Mouse (Mus musculus) CH12.LX (cell line): Measurements from ENCODE around the gene Milr1. TPM values are rescaled to one million over a fixed set of nuclear protein-coding genes. Genes with fewer than 3 reads are reported as not detected.

Source experiments
- DNase-seq: peaks from one replicate; pipeline ENCODE4 v3.0.0-alpha.2; 2013; ENCODE audit errors: extremely low read depth
- H3K27ac ChIP-seq: 2 replicates; pipeline ENCODE4 v1.5.1; 2012; ENCODE audit warnings: low read depth, mild to moderate bottlenecking, control low read depth, moderate library complexity; ENCODE audit not compliant: insufficient read depth
- H3K27me3 ChIP-seq: replicated peaks from 2 replicates; pipeline ENCODE3; 2012; ENCODE audit warnings: inconsistent platforms
- H3K36me3 ChIP-seq, 2 experiments: replicated peaks in 1 of 2; 2 replicates each; pipeline versions ENCODE3 to v1.6.1; 2012; ENCODE audit warnings: inconsistent platforms in 1 of 2, low read length in 1 of 2, mild to moderate bottlenecking in 1 of 2, mixed read lengths in 1 of 2, moderate library complexity in 1 of 2; ENCODE audit not compliant: control insufficient read depth in 1 of 2, insufficient read depth in 1 of 2
- H3K4me1 ChIP-seq, 2 experiments: 2 replicates each; pipeline ENCODE4 v1.6.1; 2012; ENCODE audit warnings: inconsistent platforms in 1 of 2, moderate library complexity in 1 of 2; ENCODE audit not compliant: insufficient read depth in 2 of 2, control insufficient read depth in 1 of 2
- H3K4me2 ChIP-seq: 2 replicates; pipeline ENCODE4 v1.6.1; 2012; ENCODE audit warnings: low read depth, mild to moderate bottlenecking, control low read depth; ENCODE audit not compliant: poor library complexity, insufficient read depth, severe bottlenecking
- H3K4me3 ChIP-seq, 3 experiments: fragments of 150-350 bp in 1 of 3; sonication (generic) in 1 of 3; replicated peaks in 1 of 3; 2 replicates each; pipeline versions ENCODE3 to v1.5.1; 2011 to 2012; ENCODE audit warnings: low read depth in 2 of 3, low read length in 2 of 3, mild to moderate bottlenecking in 2 of 3, moderate library complexity in 2 of 3, control low read depth in 1 of 3, improper control_type of control experiment in 1 of 3, inconsistent platforms in 1 of 3, mixed read lengths in 1 of 3; ENCODE audit not compliant: poor library complexity in 1 of 3
- H3K79me2 ChIP-seq: replicated peaks from 2 replicates; pipeline ENCODE4 v1.6.1; 2012; ENCODE audit warnings: mild to moderate bottlenecking, moderate library complexity; ENCODE audit not compliant: control insufficient read depth, poor library complexity, insufficient read depth, severe bottlenecking; ENCODE audit errors: extremely low read depth
- H3K9ac ChIP-seq: 2 replicates; pipeline ENCODE4 v1.6.1; 2012; ENCODE audit warnings: low read depth, mild to moderate bottlenecking, control low read depth, moderate library complexity; ENCODE audit not compliant: insufficient read depth
- H3K9me3 ChIP-seq: replicated peaks from 2 replicates; pipeline ENCODE3; 2012; ENCODE audit warnings: low read length, inconsistent platforms, mixed read lengths
- BHLHE40 ChIP-seq: IDR thresholded peaks from 2 replicates; pipeline ENCODE4 v1.6.1; 2011; ENCODE audit warnings: mild to moderate bottlenecking, low read depth, low read length, improper control_type of control experiment
- CHD2 ChIP-seq: IDR thresholded peaks from 2 replicates; pipeline ENCODE4 v1.6.1; 2011; ENCODE audit warnings: low read length, improper control_type of control experiment
- E2F4 ChIP-seq: IDR thresholded peaks from 2 replicates; pipeline ENCODE4 v1.6.1; 2011; ENCODE audit warnings: low read depth, low read length, improper control_type of control experiment; ENCODE audit not compliant: insufficient replicate concordance
- ELF1 ChIP-seq: IDR thresholded peaks from 2 replicates; pipeline ENCODE4 v1.6.1; 2014; ENCODE audit warnings: low read depth, mild to moderate bottlenecking, inconsistent platforms, low read length, improper control_type of control experiment
- EP300 ChIP-seq: IDR thresholded peaks from 2 replicates; pipeline ENCODE4 v1.6.1; 2011; ENCODE audit warnings: low read length, improper control_type of control experiment
- ETS1 ChIP-seq: conservative IDR thresholded peaks from 2 replicates; pipeline ENCODE4 v1.6.1; 2012; ENCODE audit warnings: low read depth, mild to moderate bottlenecking, inconsistent platforms, low read length, improper control_type of control experiment, moderate library complexity
- GABPA ChIP-seq: IDR thresholded peaks from 2 replicates; pipeline ENCODE4 v1.6.1; 2012; ENCODE audit warnings: low read depth, low read length, improper control_type of control experiment, inconsistent platforms; ENCODE audit not compliant: insufficient replicate concordance
- IRF4 ChIP-seq: IDR thresholded peaks from 2 replicates; pipeline ENCODE4 v1.6.1; 2014; ENCODE audit warnings: low read depth, mild to moderate bottlenecking, inconsistent platforms, low read length, improper control_type of control experiment
- JUN ChIP-seq: IDR thresholded peaks from 2 replicates; pipeline ENCODE4 v1.6.1; 2011; ENCODE audit warnings: low read depth, mild to moderate bottlenecking, low read length, improper control_type of control experiment, moderate library complexity; ENCODE audit not compliant: insufficient read depth
- MAZ ChIP-seq: IDR thresholded peaks from 2 replicates; pipeline ENCODE4 v1.6.1; 2012; ENCODE audit warnings: low read depth, mild to moderate bottlenecking, inconsistent platforms, low read length, improper control_type of control experiment, moderate library complexity
- MYC ChIP-seq: IDR thresholded peaks from 2 replicates; pipeline ENCODE4 v1.6.1; 2011; ENCODE audit warnings: low read depth, mild to moderate bottlenecking, improper control_type of control experiment, low read length
- NELFE ChIP-seq: IDR thresholded peaks from 2 replicates; pipeline ENCODE4 v1.6.1; 2011; ENCODE audit warnings: low read depth, low read length, improper control_type of control experiment
- NRF1 ChIP-seq: IDR thresholded peaks from 2 replicates; pipeline ENCODE4 v1.6.1; 2014; ENCODE audit warnings: low read depth, mild to moderate bottlenecking, inconsistent platforms, low read length, improper control_type of control experiment, moderate library complexity
- PAX5 ChIP-seq: IDR thresholded peaks from 2 replicates; pipeline ENCODE4 v1.6.1; 2012; ENCODE audit warnings: low read length, inconsistent platforms, mixed read lengths
- POLR2A ChIP-seq: IDR thresholded peaks from 2 replicates; pipeline ENCODE4 v1.6.1; 2011; ENCODE audit warnings: low read depth, mild to moderate bottlenecking, improper control_type of control experiment, low read length
- POLR2AphosphoS2 ChIP-seq: IDR thresholded peaks from 2 replicates; pipeline ENCODE4 v1.6.1; 2011; ENCODE audit warnings: low read depth, low read length, improper control_type of control experiment
- RAD21 ChIP-seq: IDR thresholded peaks from 2 replicates; pipeline ENCODE4 v1.6.1; 2011; ENCODE audit warnings: low read depth, mild to moderate bottlenecking, low read length, improper control_type of control experiment, moderate library complexity
- RCOR1 ChIP-seq: conservative IDR thresholded peaks from 2 replicates; pipeline ENCODE4 v1.6.1; 2012; ENCODE audit warnings: low read depth, mild to moderate bottlenecking, inconsistent platforms, low read length, improper control_type of control experiment
- SMC3 ChIP-seq: IDR thresholded peaks from 2 replicates; pipeline ENCODE4 v1.6.1; 2011; ENCODE audit warnings: low read depth, low read length, improper control_type of control experiment
- TBP ChIP-seq: conservative IDR thresholded peaks from 2 replicates; pipeline ENCODE4 v1.6.1; 2011; ENCODE audit warnings: low read depth, low read length, improper control_type of control experiment
- TCF12 ChIP-seq: IDR thresholded peaks from 2 replicates; pipeline ENCODE4 v1.6.1; 2014; ENCODE audit warnings: low read depth, mild to moderate bottlenecking, inconsistent platforms, low read length, improper control_type of control experiment
- UBTF ChIP-seq: IDR thresholded peaks from 2 replicates; pipeline ENCODE4 v1.6.1; 2012; ENCODE audit warnings: low read depth, mild to moderate bottlenecking, inconsistent platforms, low read length, improper control_type of control experiment, moderate library complexity
- USF1 ChIP-seq: IDR thresholded peaks from 2 replicates; pipeline ENCODE4 v1.6.1; 2014; ENCODE audit warnings: low read depth, mild to moderate bottlenecking, inconsistent platforms, low read length, improper control_type of control experiment
- USF2 ChIP-seq: conservative IDR thresholded peaks from 2 replicates; pipeline ENCODE4 v1.6.1; 2011; ENCODE audit warnings: low read depth, low read length, improper control_type of control experiment
- ZMIZ1 ChIP-seq: IDR thresholded peaks from 2 replicates; pipeline ENCODE4 v1.6.1; 2012; ENCODE audit warnings: low read depth, mild to moderate bottlenecking, inconsistent platforms, low read length, improper control_type of control experiment
- dilution Hi-C: fragments of 300-500 bp; cut with MboI; formaldehyde crosslinking; loops from 2 replicates; pipeline ENCODE4 v1.14.3; 2020; ENCODE audit warnings: low sequenced_read_pairs; ENCODE audit not compliant: extremely low pct_unique_long_range_greater_than_20kb, extremely low pct_ligation_motif_present
- in situ Hi-C: fragments of 300-500 bp; cut with MboI; formaldehyde crosslinking; loops from 3 replicates; pipeline ENCODE4 v1.14.3; 2019; ENCODE audit warnings: low sequenced_read_pairs, low pct_ligation_motif_present, low pct_unique_long_range_greater_than_20kb, mixed read lengths
- polyA plus RNA-seq: library from polyadenylated mRNA; unstranded; fragments of >175 nt; gene quantifications from 2 replicates; pipeline ENCODE4 v1.2.1, GENCODE M21; 2012; ENCODE audit warnings: low read depth; ENCODE audit not compliant: insufficient read length
- total RNA-seq, 2 experiments: library from RNA; depleted of rRNA; stranded (reverse); fragments of 300-350 nt in 1 of 2; fragments of >200 nt in 1 of 2; gene quantifications; 2 replicates each; pipeline ENCODE4 v1.2.3; 2012 to 2014

Gene Milr1
- total and polyA plus RNA-seq, 3 experiments = 22.0 to 41.2 (median 35.4) TPM

- DNase-seq = no peak
- peaks cover 0 to 33% of the 10 kb centered on the region in 2 experiments; a peak in 2 of 4 replicates for H3K4me1 ChIP-seq
- in situ Hi-C loops = no loop called here
- H3K9ac ChIP-seq = no peak overlapping the region
- TF ChIP-seq MYC (no peak), RAD21 (no peak), ETS1 (no peak), USF2 (no peak), PAX5 (no peak), GABPA (no peak), POLR2AphosphoS2 (no peak), SMC3 (no peak), BHLHE40 (no peak), EP300 (no peak), NELFE (no peak)
- no peaks in the 10 kb centered on the region; the same call in none of the 2 replicates for H3K79me2 ChIP-seq
- peaks cover 12% of the 10 kb centered on the region for H3K9me3 ChIP-seq
- H3K27me3 ChIP-seq = no peaks in the 10 kb centered on the region
- peaks cover 16 to 35% of the 10 kb centered on the region in 2 experiments for H3K36me3 ChIP-seq
- dilution Hi-C loops = no loop called here
- no peak overlapping the region for H3K4me2 ChIP-seq
- no peak overlapping the region for H3K4me3 ChIP-seq
- no peak overlapping the region for H3K27ac ChIP-seq
Observed at GRCm38 (mm10) chr11:106730714-106731113, 20.3 kb upstream of the Milr1 start.

- dilution Hi-C loops (no loop called here), in situ Hi-C loops (no loop called here)
- TF ChIP-seq CHD2 (no peak), RCOR1 (no peak), GABPA (no peak), ELF1 (no peak), UBTF (no peak), TCF12 (no peak), ZMIZ1 (no peak), SMC3 (no peak), NRF1 (no peak), POLR2A (no peak), IRF4 (no peak), EP300 (no peak), POLR2AphosphoS2 (no peak), JUN (no peak), USF1 (no peak), BHLHE40 (no peak), TBP (no peak), MAZ (no peak), E2F4 (no peak)
- H3K4me3 ChIP-seq = no peak overlapping the region
- no peak overlapping the region for H3K4me2 ChIP-seq
- no peak overlapping the region for H3K9ac ChIP-seq
- DNase-seq = no peak
- no peak overlapping the region for H3K27ac ChIP-seq
- peaks cover 9% of the 10 kb centered on the region for H3K79me2 ChIP-seq
- H3K36me3 ChIP-seq = peaks cover 4 to 31% of the 10 kb centered on the region in 2 experiments
- no peaks in the 10 kb centered on the region for H3K27me3 ChIP-seq
- H3K4me1 ChIP-seq = peaks cover 3 to 64% of the 10 kb centered on the region in 2 experiments; a peak in 3 of 4 replicates
- no peaks in the 10 kb centered on the region for H3K9me3 ChIP-seq
Observed at GRCm38 (mm10) chr11:106736614-106737013, 14.4 kb upstream of the Milr1 start.
